Mouse (Mus musculus): ENCODE measurements around the gene Il23r. TPM values are rescaled to one million over a fixed set of nuclear protein-coding genes. Genes with fewer than 3 reads are reported as not detected.

Gene Il23r
- total and polyA plus RNA-seq, 2 experiments, result not detected

DNA sequence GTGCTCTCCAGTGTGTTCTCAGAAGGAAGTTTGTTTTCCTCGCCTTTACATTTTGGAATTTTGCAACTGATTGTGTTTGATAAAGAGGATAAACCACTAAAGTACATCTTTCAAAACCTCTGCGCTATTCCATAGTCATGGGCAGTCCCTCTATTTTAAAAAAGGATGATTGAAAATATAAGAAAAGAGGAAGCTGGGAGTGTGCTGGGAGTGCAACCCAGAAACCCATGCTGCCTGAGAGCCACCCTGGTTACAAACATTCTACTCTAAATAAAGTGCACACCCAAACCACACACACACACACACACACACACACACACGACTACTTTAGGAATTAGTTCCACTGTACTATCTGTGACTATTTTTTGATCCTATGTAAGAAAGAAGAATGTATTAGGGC, 75.1 kb downstream of the Il23r start:
- Histone ChIP-seq H3K36me3 (ENCODE audit: control insufficient read depth, insufficient read depth, low read length) (no peaks in the 10 kb centered on the region), H3K4me1 (ENCODE audit: control insufficient read depth, insufficient read depth, low read length) (no peaks in the 10 kb centered on the region), H3K4me3 (ENCODE audit: insufficient read depth, low read depth, low read length) (no peak overlapping the region), H3K27ac (replicated peaks; ENCODE audit: insufficient read depth, low read depth, low read length) (no peak overlapping the region), H3K79me2 (ENCODE audit: control insufficient read depth, insufficient read depth, low read length) (no peaks in the 10 kb centered on the region), H3K9ac (ENCODE audit: low read depth, low read length) (no peak overlapping the region), H3K27me3 (ENCODE audit: control insufficient read depth, insufficient read depth, low read length) (no peaks in the 10 kb centered on the region)
- 73% methylated on average over 3 of the region's 3 CpGs for WGBS
- TF ChIP-seq POLR2A (IDR thresholded peaks at IDR 0.05; ENCODE audit: extremely low read depth, insufficient read depth, low read length), result no peak
- DNase-seq (ENCODE audit: extremely low read depth, low read depth, low spot score), result no peak

DNA sequence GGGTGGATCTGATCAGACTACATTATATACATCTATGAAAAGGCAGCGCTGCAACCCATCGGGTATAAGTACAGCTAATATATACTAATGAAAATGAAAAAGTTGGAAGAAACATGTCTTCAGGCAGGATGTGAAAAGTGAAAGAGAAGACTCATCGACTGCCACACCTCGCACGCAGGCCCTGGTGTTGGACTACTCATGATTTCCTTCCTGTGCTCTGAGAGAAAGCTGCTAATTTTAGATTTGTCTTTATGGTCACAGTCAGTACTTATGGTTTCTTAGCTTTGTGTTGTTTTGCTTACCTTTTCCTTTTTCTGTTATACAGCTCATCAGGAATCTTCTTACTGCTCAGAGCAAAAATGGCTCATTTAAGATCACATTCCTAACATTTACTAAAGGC, 76.4 kb downstream of the Il23r start:
- no peaks in the 10 kb centered on the region for H3K79me2 ChIP-seq (ENCODE audit: control insufficient read depth, insufficient read depth, low read length)
- no peaks in the 10 kb centered on the region for H3K27me3 ChIP-seq (ENCODE audit: control insufficient read depth, insufficient read depth, low read length)
- no peak overlapping the region for H3K4me3 ChIP-seq (ENCODE audit: insufficient read depth, low read depth, low read length)
- 86% methylated on average over 5 of the region's 5 CpGs for WGBS
- H3K27ac ChIP-seq (replicated peaks; ENCODE audit: insufficient read depth, low read depth, low read length), result no peak overlapping the region
- no peak for DNase-seq (ENCODE audit: extremely low read depth, low read depth, low spot score)
- H3K36me3 ChIP-seq (ENCODE audit: control insufficient read depth, insufficient read depth, low read length), result no peaks in the 10 kb centered on the region
- no peak overlapping the region for H3K9ac ChIP-seq (ENCODE audit: low read depth, low read length)
- TF ChIP-seq CTCF (IDR thresholded peaks at IDR 0.05; ENCODE audit: low read depth, low read length), result no peak
- TF ChIP-seq POLR2A (IDR thresholded peaks at IDR 0.05; ENCODE audit: extremely low read depth, insufficient read depth, low read length), result no peak
- H3K4me1 ChIP-seq (ENCODE audit: control insufficient read depth, insufficient read depth, low read length), result no peaks in the 10 kb centered on the region

DNA sequence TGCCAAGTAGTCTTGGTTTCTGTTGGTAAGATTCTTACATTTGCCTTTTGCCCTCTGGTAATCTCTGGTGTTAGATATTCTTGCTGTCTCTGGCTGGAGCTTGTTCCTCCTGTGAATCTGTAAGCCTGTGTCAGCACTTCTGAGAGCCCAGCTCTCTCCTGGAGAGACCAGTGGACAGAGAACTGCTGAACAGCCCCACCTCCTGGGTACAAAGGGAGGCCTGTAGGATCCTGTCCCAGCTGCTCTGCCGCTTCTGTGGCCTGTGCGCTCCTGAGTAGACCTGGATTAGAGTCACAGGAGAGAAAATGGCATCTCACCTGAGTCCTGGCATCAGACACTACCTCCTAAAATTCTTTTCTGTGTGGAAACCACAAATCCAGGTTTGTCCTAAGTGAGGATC, 78.3 kb downstream of the Il23r start:
- TF ChIP-seq CTCF (IDR thresholded peaks at IDR 0.05; ENCODE audit: low read depth, low read length) (no peak), POLR2A (IDR thresholded peaks at IDR 0.05; ENCODE audit: extremely low read depth, insufficient read depth, low read length) (no peak)
- H3K27ac ChIP-seq (replicated peaks; ENCODE audit: insufficient read depth, low read depth, low read length), result no peak overlapping the region
- H3K27me3 ChIP-seq (ENCODE audit: control insufficient read depth, insufficient read depth, low read length), result no peaks in the 10 kb centered on the region
- no peak overlapping the region for H3K9ac ChIP-seq (ENCODE audit: low read depth, low read length)
- WGBS, result 85% methylated on average over 2 of the region's 2 CpGs
- H3K4me3 ChIP-seq (ENCODE audit: insufficient read depth, low read depth, low read length), result no peak overlapping the region
- no peaks in the 10 kb centered on the region for H3K4me1 ChIP-seq (ENCODE audit: control insufficient read depth, insufficient read depth, low read length)
- no peaks in the 10 kb centered on the region for H3K79me2 ChIP-seq (ENCODE audit: control insufficient read depth, insufficient read depth, low read length)
- no peaks in the 10 kb centered on the region for H3K36me3 ChIP-seq (ENCODE audit: control insufficient read depth, insufficient read depth, low read length)
- no peak for DNase-seq (ENCODE audit: extremely low read depth, low read depth, low spot score)

DNA sequence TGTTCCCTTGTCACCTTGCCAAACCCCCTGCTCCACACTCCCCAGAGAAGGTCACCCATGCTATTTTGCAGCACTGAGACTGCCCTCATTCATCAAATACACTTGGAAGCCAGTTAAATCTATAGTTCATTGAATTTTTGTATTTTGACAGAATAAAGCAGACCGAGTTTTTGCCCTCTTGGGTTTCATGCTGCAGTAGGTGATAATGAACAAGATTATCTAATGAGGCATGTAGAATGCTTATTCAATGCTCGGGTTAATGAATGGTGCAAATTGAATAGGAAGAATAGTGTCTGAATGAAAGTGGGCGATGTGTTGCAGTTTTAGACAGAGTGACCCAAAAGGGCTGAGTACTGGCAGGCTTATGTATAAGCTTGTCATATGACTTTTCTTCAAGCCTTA, 86.4 kb downstream of the Il23r start:
- no peaks in the 10 kb centered on the region for H3K4me1 ChIP-seq (ENCODE audit: control insufficient read depth, insufficient read depth, low read length)
- 79% methylated on average over 3 of the region's 3 CpGs for WGBS

DNA sequence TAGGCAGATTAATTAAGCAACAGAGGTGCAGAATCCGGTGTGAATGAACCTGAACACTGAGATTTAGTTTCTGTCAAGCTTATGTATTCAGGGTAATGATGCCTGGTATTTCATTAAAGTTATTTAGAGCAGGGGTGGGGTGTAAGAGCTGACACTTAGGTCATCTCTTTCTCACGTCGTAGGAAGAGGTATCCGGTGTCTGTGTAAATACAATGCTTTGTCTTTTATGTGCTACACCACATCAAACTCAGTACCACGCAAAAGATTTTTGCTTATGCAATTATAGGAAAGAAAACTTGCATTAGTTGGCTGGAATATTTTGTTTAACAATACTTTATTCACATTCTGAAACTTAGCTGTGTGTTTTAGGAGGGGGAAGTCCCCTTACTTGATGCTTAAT, 92.1 kb downstream of the Il23r start:
- no peaks in the 10 kb centered on the region for H3K4me1 ChIP-seq (ENCODE audit: control insufficient read depth, insufficient read depth, low read length)
- no peaks in the 10 kb centered on the region for H3K27me3 ChIP-seq (ENCODE audit: control insufficient read depth, insufficient read depth, low read length)
- no peak overlapping the region for H3K27ac ChIP-seq (replicated peaks; ENCODE audit: insufficient read depth, low read depth, low read length)
- no peak overlapping the region for H3K9ac ChIP-seq (ENCODE audit: low read depth, low read length)
- H3K36me3 ChIP-seq (ENCODE audit: control insufficient read depth, insufficient read depth, low read length), result no peaks in the 10 kb centered on the region
- H3K79me2 ChIP-seq (ENCODE audit: control insufficient read depth, insufficient read depth, low read length), result no peaks in the 10 kb centered on the region
- WGBS, result 75% methylated on average over 5 of the region's 5 CpGs
- TF ChIP-seq POLR2A (IDR thresholded peaks at IDR 0.05; ENCODE audit: extremely low read depth, insufficient read depth, low read length) (no peak), CTCF (IDR thresholded peaks at IDR 0.05; ENCODE audit: low read depth, low read length) (no peak)
- DNase-seq (ENCODE audit: extremely low read depth, low read depth, low spot score), result no peak
- no peak overlapping the region for H3K4me3 ChIP-seq (ENCODE audit: insufficient read depth, low read depth, low read length)

More for the DNA sequence above, 86.4 kb downstream of the Il23r start:
- Histone ChIP-seq H3K79me2 (ENCODE audit: control insufficient read depth, insufficient read depth, low read length) (no peaks in the 10 kb centered on the region), H3K9ac (ENCODE audit: low read depth, low read length) (no peak overlapping the region), H3K36me3 (ENCODE audit: control insufficient read depth, insufficient read depth, low read length) (no peaks in the 10 kb centered on the region), H3K4me3 (ENCODE audit: insufficient read depth, low read depth, low read length) (no peak overlapping the region), H3K27ac (replicated peaks; ENCODE audit: insufficient read depth, low read depth, low read length) (no peak overlapping the region), H3K27me3 (ENCODE audit: control insufficient read depth, insufficient read depth, low read length) (no peaks in the 10 kb centered on the region)
- DNase-seq (ENCODE audit: extremely low read depth, low read depth, low spot score), result no peak
- no peak for TF ChIP-seq CTCF (IDR thresholded peaks at IDR 0.05; ENCODE audit: low read depth, low read length)
- no peak for TF ChIP-seq POLR2A (IDR thresholded peaks at IDR 0.05; ENCODE audit: extremely low read depth, insufficient read depth, low read length)

DNA sequence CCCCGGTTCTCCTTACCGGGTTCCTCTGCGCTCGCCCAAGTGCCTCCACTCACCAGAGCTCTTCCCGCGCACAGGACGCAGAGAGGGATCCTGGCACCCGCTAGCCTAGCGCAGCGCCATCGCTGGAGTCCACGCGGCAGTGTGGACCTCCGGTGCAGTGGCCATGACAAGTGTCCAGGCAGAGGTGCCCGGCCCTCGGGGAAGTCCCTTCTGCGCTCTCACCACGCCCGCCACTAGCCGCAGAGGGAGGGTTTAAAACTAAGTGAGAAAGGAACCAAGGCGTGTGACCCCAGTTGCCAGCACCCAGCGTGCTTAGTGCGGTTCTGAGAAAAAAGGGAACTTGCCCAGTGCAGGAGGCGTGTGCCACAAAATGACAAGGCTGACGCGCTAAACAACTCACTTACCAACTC, 115.7 kb downstream of the Il23r start, which contains the start of gene Il12rb2:
Il12rb2 (minus strand) TSS at position 207 of the 410 bp plus-strand sequence.
- no peak for DNase-seq (ENCODE audit: extremely low read depth, low read depth, low spot score)
- no peaks in the 10 kb centered on the region for H3K36me3 ChIP-seq (ENCODE audit: control insufficient read depth, insufficient read depth, low read length)
- TF ChIP-seq POLR2A (IDR thresholded peaks at IDR 0.05; ENCODE audit: extremely low read depth, insufficient read depth, low read length), result no peak
- no peak for TF ChIP-seq CTCF (IDR thresholded peaks at IDR 0.05; ENCODE audit: low read depth, low read length)
- no peaks in the 10 kb centered on the region for H3K79me2 ChIP-seq (ENCODE audit: control insufficient read depth, insufficient read depth, low read length)
- H3K4me1 ChIP-seq (ENCODE audit: control insufficient read depth, insufficient read depth, low read length), result no peaks in the 10 kb centered on the region
- H3K9ac ChIP-seq (ENCODE audit: low read depth, low read length), result no peak within 1 kb of the TSS
- H3K4me3 ChIP-seq (ENCODE audit: insufficient read depth, low read depth, low read length), result peak within 1 kb of the TSS; percentile 39; the same call in 1 of the 2 replicates
- no peak within 1 kb of the TSS for H3K27ac ChIP-seq (replicated peaks; ENCODE audit: insufficient read depth, low read depth, low read length)
- WGBS, result 2% methylated on average over 26 of the region's 26 CpGs
- no peaks in the 10 kb centered on the region for H3K27me3 ChIP-seq (ENCODE audit: control insufficient read depth, insufficient read depth, low read length)

Other genes with a start within 250 kb of the Il23r start
- gene Il12rb2, start 115.7 kb downstream of the Il23r start, total RNA-seq (2014; rRNA removed), result 0.09 and 0.13 TPM in 2 replicates
- 0.12 and 0.20 TPM in 2 replicates for gene Il12rb2, start 115.7 kb downstream of the Il23r start, polyA plus RNA-seq (2012; rRNA removed)
- 0.13 TPM in 1 of 2 replicates, not detected in the other for gene Tacstd2, start 43.9 kb upstream of the Il23r start, total RNA-seq (2014; rRNA removed)
- gene Tacstd2, start 43.9 kb upstream of the Il23r start, polyA plus RNA-seq (2012; rRNA removed), result not detected in 2 replicates

Measured in liver, adult 2 months (tissue).